Mouse (Mus musculus) midbrain, postnatal 0 days (tissue): ENCODE measurements at regions not wholly inside any gene's neighbourhood (a gene's known extent, or its start where the extent isn't known, plus 50 kb on each side); places are given as distances from the start of the nearest gene placed in this dataset.

Source experiments
- ATAC-seq: fragments of 200-750 bp; cut with Nextera tagmentation; 2 replicates; pipeline ENCODE4 v1.8.0; 2017; ENCODE audit warnings: moderate number of reproducible peaks, mild to moderate bottlenecking, moderate TSS enrichment, moderate library complexity; ENCODE audit not compliant: low FRiP score
- DNase-seq: peaks from one replicate; pipeline ENCODE4 v3.0.0-alpha.2; 2015; ENCODE audit warnings: low spot score
- H3K27ac ChIP-seq: fragments of 300-500 bp; sonication (generic); 2 replicates; pipeline ENCODE4 v1.5.1; 2014; ENCODE audit warnings: low read depth, mild to moderate bottlenecking, low read length, mixed read lengths
- H3K27me3 ChIP-seq: fragments of 300-500 bp; sonication (generic); 2 replicates; pipeline ENCODE4 v1.6.1; 2014; ENCODE audit warnings: low read length, control low read depth, mixed read lengths; ENCODE audit not compliant: insufficient read depth
- H3K36me3 ChIP-seq: fragments of 300-500 bp; sonication (generic); 2 replicates; pipeline ENCODE4 v1.6.1; 2014; ENCODE audit warnings: low read length, control low read depth, mixed read lengths; ENCODE audit not compliant: insufficient read depth
- H3K4me1 ChIP-seq: fragments of 300-500 bp; sonication (generic); 2 replicates; pipeline ENCODE4 v1.6.1; 2014; ENCODE audit warnings: mild to moderate bottlenecking, control low read depth, antibody characterized with exemption, low read length, mixed read lengths; ENCODE audit not compliant: insufficient read depth
- H3K4me2 ChIP-seq: fragments of 300-500 bp; sonication (generic); 2 replicates; pipeline ENCODE4 v1.6.1; 2014; ENCODE audit warnings: low read depth, mild to moderate bottlenecking, low read length, mixed read lengths; ENCODE audit not compliant: poor library complexity, severe bottlenecking
- H3K4me3 ChIP-seq: fragments of 300-500 bp; sonication (generic); 2 replicates; pipeline ENCODE4 v1.5.1; 2014; ENCODE audit warnings: low read depth, mild to moderate bottlenecking, low read length, moderate library complexity
- H3K9ac ChIP-seq: fragments of 300-500 bp; sonication (generic); replicated peaks from 2 replicates; pipeline ENCODE4 v1.6.1; 2014; ENCODE audit warnings: mild to moderate bottlenecking, low read length, moderate library complexity, mixed read lengths; ENCODE audit not compliant: poor library complexity, severe bottlenecking
- H3K9me3 ChIP-seq: fragments of 300-500 bp; sonication (generic); 2 replicates; pipeline ENCODE4 v1.6.1; 2016; ENCODE audit warnings: low read length, control low read depth
- CTCF ChIP-seq: IDR thresholded peaks from 2 replicates; pipeline ENCODE4 v1.5.1; 2016; ENCODE audit warnings: antibody characterized with exemption, mild to moderate bottlenecking
- WGBS: fragments of 180-500 bp; shearing (Covaris S2); extraction: QIAGEN DNeasy Blood & Tissue Kit; methylation state at CpG from one replicate; pipeline ENCODE4 v1.1.7; 2014; 5-methylcytosine and 5-hydroxymethylcytosine counted together

DNA sequence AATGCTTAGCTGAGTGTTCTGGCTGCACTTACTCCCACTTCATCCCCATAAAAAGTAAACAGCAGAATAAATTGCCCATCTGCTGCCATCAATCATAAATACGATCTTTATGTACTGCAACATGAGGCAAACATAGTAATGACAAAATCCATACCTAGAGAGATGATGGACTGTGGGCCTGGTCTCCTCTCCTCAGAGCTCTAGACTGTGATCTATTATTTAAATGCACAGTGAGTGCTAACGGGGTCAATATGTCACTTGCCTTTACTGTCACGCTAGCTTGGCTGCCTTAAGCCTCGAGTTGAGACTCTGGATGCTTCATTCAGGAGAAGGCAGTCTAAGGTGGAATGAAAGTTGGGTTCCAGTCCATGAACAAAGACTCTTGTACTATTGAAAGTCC lies 683.7 kb upstream of the Vstm2b start:
- Histone ChIP-seq H3K9ac (no peak overlapping the region), H3K4me2 (no peak overlapping the region), H3K27me3 (no peaks in the 10 kb centered on the region), H3K36me3 (no peaks in the 10 kb centered on the region), H3K4me1 (no peaks in the 10 kb centered on the region), H3K9me3 (no peaks in the 10 kb centered on the region), H3K4me3 (no peak overlapping the region), H3K27ac (no peak overlapping the region)
- TF ChIP-seq CTCF, result no peak
- WGBS, result 41% methylated on average over 4 of the region's 4 CpGs
- ATAC-seq (no peak), DNase-seq (no peak)

DNA sequence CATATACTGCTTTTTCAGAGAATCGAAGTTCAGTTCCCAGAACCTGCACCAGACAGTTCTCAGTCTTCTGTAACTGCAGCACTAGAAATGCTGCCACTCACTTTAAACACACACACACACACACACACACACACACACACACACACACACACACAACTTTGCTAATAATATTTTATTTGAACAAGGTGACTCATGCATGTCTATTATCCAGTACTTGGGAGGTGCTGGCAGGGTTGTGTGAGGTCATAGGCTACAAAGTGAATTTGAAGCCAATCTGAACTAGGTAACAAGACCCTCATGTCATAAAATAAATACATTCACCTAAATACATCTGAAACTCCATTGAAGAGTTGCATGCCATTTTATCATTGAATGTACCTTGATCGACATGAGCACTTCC lies 682.9 kb upstream of the Vstm2b start:
- no peak for DNase-seq
- Histone ChIP-seq H3K27me3 (no peaks in the 10 kb centered on the region), H3K4me1 (no peaks in the 10 kb centered on the region), H3K9ac (no peak overlapping the region), H3K9me3 (no peaks in the 10 kb centered on the region), H3K4me3 (no peak overlapping the region), H3K27ac (no peak overlapping the region), H3K4me2 (no peak overlapping the region), H3K36me3 (no peaks in the 10 kb centered on the region)
- TF ChIP-seq CTCF, result no peak
- 85% methylated on average over 2 of the region's 2 CpGs for WGBS
- no peak for ATAC-seq

DNA sequence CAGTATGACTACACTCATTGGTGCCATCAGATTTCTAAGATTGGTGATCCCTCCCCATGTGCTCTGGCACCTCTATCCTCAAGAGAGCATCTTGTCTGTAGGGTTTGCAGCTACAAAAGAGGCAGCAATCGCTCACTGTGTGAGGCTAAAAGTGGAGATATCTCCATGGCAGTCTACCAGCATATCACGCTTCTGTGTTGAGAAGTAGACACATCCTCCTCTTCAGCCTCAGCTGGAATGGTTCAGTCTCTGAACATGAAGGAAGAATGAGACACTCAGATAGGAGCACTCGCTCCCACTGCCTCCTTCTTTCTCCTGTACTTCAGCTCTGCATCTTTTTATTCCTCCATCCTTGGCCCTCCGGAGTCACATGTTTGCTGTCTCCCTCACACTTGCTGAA lies 677.6 kb upstream of the Vstm2b start:
- no peak for TF ChIP-seq CTCF
- Histone ChIP-seq H3K27me3 (no peaks in the 10 kb centered on the region), H3K4me2 (no peak overlapping the region), H3K4me1 (no peaks in the 10 kb centered on the region), H3K36me3 (no peaks in the 10 kb centered on the region), H3K9ac (no peak overlapping the region), H3K4me3 (no peak overlapping the region), H3K27ac (no peak overlapping the region), H3K9me3 (no peaks in the 10 kb centered on the region)
- ATAC-seq, result no peak
- DNase-seq, result no peak
- WGBS, result 90% methylated on average over 4 of the region's 4 CpGs

DNA sequence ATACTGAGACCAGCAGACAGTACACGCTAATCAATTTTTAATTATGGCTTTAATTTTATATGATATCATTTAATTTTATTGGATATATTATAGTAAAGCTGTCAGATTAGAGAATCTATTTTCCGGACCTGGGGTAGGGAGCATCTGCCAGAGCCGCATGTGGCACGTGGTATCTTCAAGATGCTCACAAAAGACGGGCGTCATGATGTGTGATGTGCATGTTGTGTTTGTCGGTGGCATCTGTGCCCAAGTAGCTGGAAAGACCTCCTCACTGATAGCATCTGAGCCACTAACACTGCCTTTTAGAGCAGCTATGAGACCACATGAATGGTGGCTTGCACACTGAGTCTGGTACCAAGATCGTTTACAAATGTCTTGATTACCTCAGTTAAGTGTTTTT lies 652.9 kb upstream of the Vstm2b start:
- no peak overlapping the region for H3K9ac ChIP-seq
- H3K27me3 ChIP-seq, result no peaks in the 10 kb centered on the region
- H3K4me3 ChIP-seq, result no peak overlapping the region
- ATAC-seq (no peak), DNase-seq (peak; percentile 5)
- H3K9me3 ChIP-seq, result no peaks in the 10 kb centered on the region
- no peaks in the 10 kb centered on the region for H3K36me3 ChIP-seq
- 88% methylated on average over 8 of the region's 8 CpGs for whole genome bisulfite sequencing
- H3K27ac ChIP-seq, result no peak overlapping the region
- TF ChIP-seq CTCF, result no peak
- no peak overlapping the region for H3K4me2 ChIP-seq
- no peaks in the 10 kb centered on the region for H3K4me1 ChIP-seq

DNA sequence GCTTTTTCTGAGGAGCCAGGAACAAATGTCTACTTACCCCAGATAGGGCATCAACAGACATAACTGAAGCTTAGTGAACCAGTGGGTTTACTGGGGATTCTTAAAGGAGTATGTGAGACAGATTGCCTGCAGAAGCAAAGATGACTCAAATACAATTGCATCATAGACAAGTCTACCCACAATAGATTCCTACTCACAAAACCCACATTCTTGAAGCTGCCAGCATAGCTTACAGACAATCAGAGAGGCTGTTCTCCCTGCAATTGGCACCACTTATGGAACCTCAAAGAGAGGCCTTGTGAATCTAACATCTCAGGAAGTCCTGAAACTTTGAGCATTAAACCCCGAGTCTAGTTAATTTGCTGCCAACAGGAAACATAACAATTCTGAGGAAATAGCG lies 649.6 kb upstream of the Vstm2b start:
- DNase-seq, result no peak
- no peaks in the 10 kb centered on the region for H3K27me3 ChIP-seq
- H3K9me3 ChIP-seq, result no peaks in the 10 kb centered on the region
- no peak overlapping the region for H3K27ac ChIP-seq
- WGBS, result 87% methylated on average over 2 of the region's 2 CpGs
- no peak overlapping the region for H3K9ac ChIP-seq
- no peaks in the 10 kb centered on the region for H3K4me1 ChIP-seq
- no peak overlapping the region for H3K4me3 ChIP-seq
- no peak for TF ChIP-seq CTCF
- H3K4me2 ChIP-seq, result no peak overlapping the region
- ATAC-seq, result no peak
- no peaks in the 10 kb centered on the region for H3K36me3 ChIP-seq

DNA sequence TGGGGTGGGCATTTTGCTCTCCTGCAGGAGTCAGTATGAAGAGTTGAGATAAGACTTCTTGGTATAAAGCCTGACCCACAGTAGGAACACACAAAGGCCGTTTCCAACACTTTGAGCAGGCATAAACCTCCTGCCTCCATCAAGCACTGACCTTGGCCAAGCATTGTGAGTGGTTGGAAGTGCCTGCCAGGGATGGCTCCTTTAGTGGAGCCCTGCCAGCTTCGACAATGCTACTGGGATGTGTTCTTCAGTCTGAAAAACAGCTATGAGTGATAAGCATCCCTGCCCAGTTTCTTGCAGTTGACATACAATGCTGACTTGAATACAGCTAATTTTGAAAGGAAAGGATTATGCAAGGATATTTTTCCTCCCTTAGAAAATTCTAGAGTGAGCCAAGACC lies 644.6 kb upstream of the Vstm2b start:
- TF ChIP-seq CTCF, result no peak
- 60% methylated on average over 2 of the region's 2 CpGs for WGBS

More for the DNA sequence above, 644.6 kb upstream of the Vstm2b start:
- no peak overlapping the region for H3K27ac ChIP-seq
- no peak overlapping the region for H3K4me3 ChIP-seq
- ATAC-seq (no peak), DNase-seq (no peak)
- no peaks in the 10 kb centered on the region for H3K9me3 ChIP-seq
- H3K4me2 ChIP-seq, result no peak overlapping the region
- H3K9ac ChIP-seq, result no peak overlapping the region
- no peaks in the 10 kb centered on the region for H3K4me1 ChIP-seq
- H3K36me3 ChIP-seq, result no peaks in the 10 kb centered on the region
- H3K27me3 ChIP-seq, result no peaks in the 10 kb centered on the region
